ENCODE assay signal across 24 mouse cellular contexts in genomic region chr11:76543300-76543699, GRCm38 (mm10).
DNase-seq lines count a peak whose midpoint lies in the region; ATAC-seq and TF ChIP-seq lines count a peak whose summit lies in the region.
"Had no signal": no experiment of that assay in that cellular context is flagged by ENCODE, and none has a peak within 500 bp of the region (broad histone marks: within the 10 kb centered on the region; RNA-seq: fewer than 3 reads in every experiment).

No protein-coding gene starts in this region.

- WGBS in heart, embryonic 11.5 days (ENCODE audit: insufficient replicate concordance), result 67% methylated on average over 5 of the region's 5 CpGs

- intact Hi-C loops in heart, postnatal 25 days (cut with DNase I), result loop anchor here (10.0 kb wide), 1 partner anchor 102 kb away; no protein-coding TSS in a partner anchor

- in situ Hi-C loops in Patski (cut with MboI; ENCODE audit: low pct_unique_long_range_greater_than_20kb), result no loop called here

- peak overlapping the region; percentile 70 for H3K27ac ChIP-seq in layer of hippocampus, adult 2 months
- H3K27ac ChIP-seq in heart, embryonic 11.5 days (ENCODE audit: low read depth, low read length), result no peak overlapping the region
- H3K27ac ChIP-seq: embryonic facial prominence, embryonic 15.5 days; forebrain, embryonic 10.5 days; forebrain, embryonic 15.5 days; heart, embryonic 10.5 days; heart, embryonic 15.5 days; hindbrain, embryonic 15.5 days had no signal

- peak; percentile 76 for ATAC-seq in Patski
- ATAC-seq in heart, embryonic 11.5 days (replicated peaks; ENCODE audit: insufficient number of reproducible peaks, low FRiP score, low TSS enrichment), result no peak
- ATAC-seq in megakaryocyte-erythroid progenitor cell, adult 5-6 weeks (replicated peaks; ENCODE audit: low FRiP score, low TSS enrichment, poor library complexity, severe bottlenecking), result no peak
- ATAC-seq: CD4-positive, CD25-positive, alpha-beta regulatory T cell, adult 4 months; forebrain, embryonic 15.5 days; intestine, embryonic 16.5 days had no signal

- H3K9me3 ChIP-seq in heart, embryonic 11.5 days (replicated peaks; ENCODE audit: control insufficient read depth, low read length), result no peaks in the 10 kb centered on the region
- H3K9me3 ChIP-seq: embryonic facial prominence, embryonic 15.5 days; forebrain, embryonic 10.5 days; forebrain, embryonic 15.5 days; G1E; heart, embryonic 10.5 days; heart, embryonic 15.5 days; hindbrain, embryonic 15.5 days had no signal

- no peak for DNase-seq in layer of hippocampus, adult 2 months (ENCODE audit: low spot score in 2 of 2)
- no peak for DNase-seq in layer of hippocampus, adult 11-12 months (ENCODE audit: low spot score)
- DNase-seq in Patski (ENCODE audit: low read depth, low spot score) (peak; percentile 67), ZHBTc4 (ENCODE audit: low read depth, low spot score) (peak; percentile 31)
- peak; percentile 65 to 66 for DNase-seq in adrenal gland, postnatal 36 days
- DNase-seq in heart, postnatal 25 days (ENCODE audit: low spot score), result no peak
- DNase-seq: B cell, adult 2 months; cerebellum, adult 2 months; cerebellum, postnatal 14 days; embryo, embryonic 11 days; heart, adult 18-20 months; heart, postnatal 36 days had no signal

- H3K4me2 ChIP-seq in heart, embryonic 11.5 days, result no peak overlapping the region
- H3K4me2 ChIP-seq: embryonic facial prominence, embryonic 15.5 days; forebrain, embryonic 15.5 days; heart, embryonic 15.5 days; hindbrain, embryonic 15.5 days had no signal

- POLR2A ChIA-PET in Patski (lab: Charles Lee), result no interaction called here

- H3K36me3 ChIP-seq in heart, embryonic 11.5 days (ENCODE audit: control insufficient read depth, insufficient read depth, low read length), result no peaks in the 10 kb centered on the region
- H3K36me3 ChIP-seq: embryonic facial prominence, embryonic 15.5 days; forebrain, embryonic 15.5 days; G1E; heart, embryonic 15.5 days; hindbrain, embryonic 15.5 days had no signal

- no peak for TF ChIP-seq CTCF in layer of hippocampus, adult 2 months (conservative IDR thresholded peaks at IDR 0.05)
- TF ChIP-seq CTCF in Patski (IDR thresholded peaks at IDR 0.05), result no peak

- CTCF ChIA-PET in Patski (lab: Charles Lee), result interaction anchor here (1.7 to 2.6 kb wide), 3 partner anchors 29 to 102 kb away, joined by 5 to 14 read pairs (median 7); no protein-coding TSS in a partner anchor

- H3K4me1 ChIP-seq in heart, embryonic 11.5 days (ENCODE audit: control insufficient read depth, insufficient read depth, low read length), result no peaks in the 10 kb centered on the region
- H3K4me1 ChIP-seq: embryonic facial prominence, embryonic 15.5 days; heart, embryonic 15.5 days; hindbrain, embryonic 15.5 days had no signal

- no peak overlapping the region for H3K9ac ChIP-seq in heart, embryonic 11.5 days (ENCODE audit: low read depth, low read length)
- H3K9ac ChIP-seq: embryonic facial prominence, embryonic 15.5 days; forebrain, embryonic 15.5 days; heart, embryonic 15.5 days; hindbrain, embryonic 15.5 days had no signal

- no peak overlapping the region for H3K4me3 ChIP-seq in layer of hippocampus, adult 2 months
- H3K4me3 ChIP-seq in heart, embryonic 11.5 days (ENCODE audit: low read depth, low read length), result no peak overlapping the region
- H3K4me3 ChIP-seq: embryonic facial prominence, embryonic 15.5 days; erythroblast, embryonic 14.5 days; forebrain, embryonic 10.5 days; forebrain, embryonic 15.5 days; heart, embryonic 10.5 days; heart, embryonic 15.5 days; hindbrain, embryonic 15.5 days had no signal

- H3K27me3 ChIP-seq in Patski, result no peaks in the 10 kb centered on the region
- no peaks in the 10 kb centered on the region for H3K27me3 ChIP-seq in heart, embryonic 11.5 days (ENCODE audit: control insufficient read depth, insufficient read depth, low read length)
- H3K27me3 ChIP-seq: embryonic facial prominence, embryonic 15.5 days; forebrain, embryonic 15.5 days; heart, embryonic 15.5 days; hindbrain, embryonic 15.5 days had no signal

Comparison
In these comparisons a context has a peak if more than half of its experiments do, and no peak if none do; other contexts are left out.
1. DNase-seq: peak in Patski (single experiment), ZHBTc4 (single experiment) and adrenal gland, postnatal 36 days (2 of 2); none in layer of hippocampus, adult 2 months (0 of 2), layer of hippocampus, adult 11-12 months (single experiment) and heart, postnatal 25 days (single experiment).